Mouse (Mus musculus) small intestine, adult 2 months (tissue): ENCODE data around the gene Mapkapk5.

ENCODE experiments used
- CTCF ChIP-seq: fragments of 200-500 bp; IDR thresholded peaks from 2 replicates; pipeline ENCODE4 v1.5.1; 2012; ENCODE audit warnings: low read depth, mild to moderate bottlenecking, control low read depth, inconsistent platforms, low read length, moderate library complexity, mixed read lengths; ENCODE audit not compliant: insufficient replicate concordance, insufficient read length; ENCODE audit errors: extremely low read depth
- POLR2A ChIP-seq: fragments of 200-500 bp; IDR thresholded peaks from 2 replicates; pipeline ENCODE4 v1.6.1; 2012; ENCODE audit warnings: low read depth, mild to moderate bottlenecking, control low read depth, inconsistent platforms, low read length, moderate library complexity

GRCm38 (mm10) chr5:121592816-121593407, 47.2 kb upstream of the Mapkapk5 start:
- TF ChIP-seq CTCF (no peak), POLR2A (no peak)
